Mouse (Mus musculus): Measurements from ENCODE around the gene Ehd4. TPM values are rescaled to one million over a fixed set of nuclear protein-coding genes. Genes with fewer than 3 reads are reported as not detected.

Gene Ehd4
- total RNA-seq, 1 experiment from 2014 or later: 28.3 TPM

DNA sequence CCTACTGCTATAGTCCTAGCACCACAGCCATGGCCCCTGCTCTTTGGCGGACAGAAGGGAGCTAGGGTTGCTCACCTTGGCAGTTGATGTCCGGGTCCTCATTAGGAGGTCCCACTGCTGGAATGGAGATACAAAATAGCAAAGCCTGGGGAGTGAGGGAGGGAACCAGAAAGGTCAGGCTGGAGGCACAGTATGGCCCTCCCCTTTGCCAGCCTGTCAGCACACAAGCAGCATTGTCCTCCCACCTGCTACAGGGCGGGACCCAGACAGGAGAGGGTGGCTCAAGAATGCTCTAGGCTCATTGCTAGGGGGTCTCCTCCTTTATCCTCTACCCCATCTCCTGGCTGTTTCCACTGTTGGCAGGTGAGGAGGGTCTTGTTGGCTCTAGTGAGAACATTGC lies 68.4 kb downstream of the Ehd4 start:
- ATAC-seq (replicated peaks; ENCODE audit: low read depth, poor library complexity, severe bottlenecking): no peak

DNA sequence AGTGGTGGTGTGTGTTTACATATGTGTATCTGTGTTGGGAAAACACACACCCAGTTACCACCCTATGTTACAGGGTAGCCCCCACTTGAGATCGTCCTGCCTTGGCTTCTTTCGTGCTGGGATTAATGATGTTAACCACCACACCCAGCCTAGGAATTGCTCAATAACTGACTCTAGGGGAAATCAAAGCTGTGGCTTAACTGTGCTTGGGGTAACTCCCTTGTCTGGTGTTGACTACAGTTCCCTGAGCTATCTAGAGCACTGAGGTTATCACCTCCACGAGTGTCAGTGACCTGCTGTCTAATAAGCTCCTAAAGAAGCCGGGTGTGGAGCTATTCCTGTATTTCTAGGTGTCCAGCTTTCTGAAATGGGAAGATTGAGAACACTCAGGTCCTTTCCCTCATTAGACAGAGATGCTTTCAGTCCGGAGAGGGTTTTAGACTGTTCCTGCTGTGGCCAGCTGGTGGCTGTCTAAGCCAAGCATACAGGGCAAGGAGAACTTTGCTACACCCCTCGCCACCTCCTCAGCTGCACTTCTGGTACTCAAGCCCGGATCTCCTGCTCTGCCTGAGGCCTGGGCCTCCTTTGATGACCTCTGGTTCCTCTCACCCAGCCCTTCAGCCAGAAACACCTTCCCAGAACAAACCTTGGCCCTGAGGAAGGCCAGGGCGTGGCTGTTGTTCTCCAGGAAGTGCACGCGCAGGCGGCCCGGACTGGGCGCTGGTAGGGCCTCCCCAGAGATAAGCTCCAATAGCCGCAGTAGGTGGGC lies 69.6 kb downstream of the Ehd4 start:
- ATAC-seq (replicated peaks; ENCODE audit: low read depth, poor library complexity, severe bottlenecking): peak; percentile 59; the same call in 1 of the 2 replicates

DNA sequence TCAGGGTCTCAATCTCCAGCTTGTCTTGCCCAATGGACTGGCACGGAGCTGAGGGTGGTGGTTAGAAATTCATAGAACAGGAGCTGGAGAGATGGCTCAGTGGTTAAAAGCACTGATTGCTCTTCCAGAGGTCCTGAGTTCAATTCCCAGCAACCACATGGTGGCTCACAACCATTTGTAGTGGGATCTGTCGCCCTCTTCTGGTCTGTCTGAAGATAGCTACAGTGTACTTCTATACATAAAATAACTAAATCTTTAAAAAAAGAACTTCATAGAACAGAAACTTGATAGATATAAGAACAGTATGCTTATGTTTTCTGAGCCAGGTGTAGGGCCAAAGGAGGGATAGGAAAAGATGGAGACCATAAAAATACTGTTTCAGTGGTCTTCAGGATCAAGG lies 72.0 kb downstream of the Ehd4 start:
- ATAC-seq (replicated peaks; ENCODE audit: low read depth, poor library complexity, severe bottlenecking): no peak

DNA sequence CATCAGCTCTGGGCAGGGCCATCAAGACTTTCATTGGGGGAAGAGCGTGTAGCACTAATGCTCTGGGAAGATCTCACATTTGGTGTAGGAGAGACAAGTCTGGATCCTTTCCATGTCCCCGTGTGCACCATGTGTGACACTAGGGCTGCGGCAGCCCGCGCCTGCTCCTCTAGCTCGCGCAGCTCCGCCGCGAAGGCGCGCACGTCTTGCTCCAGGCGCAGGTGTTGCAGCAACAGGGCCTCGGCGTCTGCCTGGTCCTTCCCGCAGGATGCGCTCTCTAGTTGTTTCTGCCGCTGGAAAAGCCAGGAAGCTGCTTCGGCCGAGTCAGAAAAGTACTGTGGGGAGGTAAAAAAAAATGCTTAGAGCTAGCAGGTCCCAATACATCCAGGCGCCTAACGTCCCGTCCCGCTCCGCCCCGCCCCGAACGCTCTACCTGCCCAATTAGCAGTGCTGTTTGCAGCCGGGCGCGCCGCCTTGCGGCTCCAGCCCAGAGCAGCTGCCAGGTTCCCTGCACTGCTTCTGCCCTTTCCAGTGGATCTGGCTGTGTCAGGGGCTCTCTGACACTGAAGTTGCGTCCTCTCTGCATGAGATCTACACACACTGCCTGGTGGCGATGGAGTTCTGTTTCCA lies 78.2 kb downstream of the Ehd4 start:
- ATAC-seq (replicated peaks; ENCODE audit: low read depth, poor library complexity, severe bottlenecking): peak; percentile 89

DNA sequence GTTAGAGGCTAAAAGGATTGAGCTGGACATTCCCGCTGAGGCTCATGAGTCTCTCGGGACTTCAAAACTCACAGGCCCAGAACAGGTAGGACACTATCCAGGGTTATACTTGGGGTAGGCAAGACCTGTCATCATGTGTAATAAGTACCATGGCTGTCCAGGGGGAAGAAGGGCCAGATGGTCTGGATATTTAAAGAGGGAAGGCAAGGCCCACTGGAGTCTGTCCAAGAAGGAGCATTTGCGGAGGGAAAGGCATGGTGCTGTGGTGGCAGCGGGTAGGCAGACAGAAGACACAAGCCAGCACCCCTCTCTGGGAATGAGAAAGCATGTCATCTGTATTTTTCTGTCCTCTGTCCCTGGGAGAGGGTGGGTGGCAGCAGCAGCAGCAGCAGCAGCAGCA lies 80.3 kb downstream of the Ehd4 start:
- no peak for ATAC-seq (replicated peaks; ENCODE audit: low read depth, poor library complexity, severe bottlenecking)

DNA sequence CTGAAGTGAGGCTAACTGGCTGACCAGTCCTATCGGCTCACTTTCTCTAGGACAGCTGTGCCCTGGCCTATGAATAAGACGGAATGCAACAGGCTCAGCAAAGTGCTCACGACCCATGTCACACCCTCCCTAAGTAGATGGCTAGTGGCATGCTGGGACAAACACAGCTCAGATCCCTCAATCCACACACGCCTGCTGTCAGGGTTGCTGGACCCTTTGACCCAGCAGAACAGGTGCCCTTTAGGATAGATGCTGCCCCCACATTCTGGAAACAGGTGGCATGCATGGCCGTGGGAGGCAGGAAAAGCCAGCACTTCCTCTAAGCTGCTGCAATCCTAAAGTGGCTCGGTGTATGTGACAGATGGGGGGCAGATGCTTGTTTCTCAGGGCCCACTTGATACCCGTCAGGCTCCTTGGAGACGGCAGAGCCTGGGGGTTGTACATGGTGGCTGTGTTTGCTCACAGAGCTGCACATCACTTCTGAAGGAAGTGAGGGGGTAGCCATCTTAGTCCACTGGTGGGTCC lies 84.9 kb downstream of the Ehd4 start:
- no peak for ATAC-seq (replicated peaks; ENCODE audit: low read depth, poor library complexity, severe bottlenecking)

DNA sequence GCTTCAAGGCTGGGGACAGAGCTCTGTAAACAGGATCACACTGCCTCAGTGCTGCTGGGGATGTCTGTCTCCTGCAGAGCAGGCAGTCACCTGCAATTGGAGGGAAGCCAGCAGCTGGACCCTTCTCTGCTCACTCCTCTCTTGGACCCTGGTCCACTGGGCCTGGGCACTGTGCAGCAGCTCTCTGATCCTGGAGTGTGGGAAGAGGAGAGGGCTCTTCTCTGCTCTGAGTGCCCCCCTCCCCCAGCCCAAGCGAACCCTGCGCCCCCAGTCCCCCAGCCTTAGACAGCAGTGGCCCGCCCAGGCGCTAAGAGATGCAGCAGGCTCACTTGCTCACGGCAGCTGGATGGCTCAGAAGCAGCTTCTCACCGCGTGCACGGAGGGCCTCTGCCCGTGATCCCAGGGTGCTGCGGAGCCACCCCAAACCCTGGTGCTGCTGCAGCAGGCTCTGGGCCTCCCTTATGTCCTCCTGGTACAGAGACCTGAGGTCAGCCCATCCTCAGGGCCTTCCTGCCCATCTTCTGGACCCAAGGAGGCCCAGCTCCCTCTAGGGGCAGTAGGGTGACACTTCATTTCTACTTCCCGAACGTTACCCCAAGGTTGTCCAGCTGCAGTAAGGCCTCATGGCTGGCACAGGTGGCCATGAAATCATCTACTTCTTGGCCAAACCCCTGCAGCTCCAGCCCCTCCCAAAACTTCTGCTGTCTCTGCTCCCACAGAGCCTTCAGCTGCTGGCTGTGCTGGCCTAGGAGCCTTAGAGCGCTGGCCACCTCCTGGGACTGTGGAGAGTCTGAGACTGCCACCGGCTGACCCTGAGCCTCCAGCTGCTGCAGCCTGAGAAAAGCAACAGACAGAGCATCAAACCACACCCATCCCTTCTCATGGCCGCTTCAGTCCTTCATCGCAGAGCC lies 85.6 kb downstream of the Ehd4 start:
- peak; percentile 72 for ATAC-seq (replicated peaks; ENCODE audit: low read depth, poor library complexity, severe bottlenecking)

DNA sequence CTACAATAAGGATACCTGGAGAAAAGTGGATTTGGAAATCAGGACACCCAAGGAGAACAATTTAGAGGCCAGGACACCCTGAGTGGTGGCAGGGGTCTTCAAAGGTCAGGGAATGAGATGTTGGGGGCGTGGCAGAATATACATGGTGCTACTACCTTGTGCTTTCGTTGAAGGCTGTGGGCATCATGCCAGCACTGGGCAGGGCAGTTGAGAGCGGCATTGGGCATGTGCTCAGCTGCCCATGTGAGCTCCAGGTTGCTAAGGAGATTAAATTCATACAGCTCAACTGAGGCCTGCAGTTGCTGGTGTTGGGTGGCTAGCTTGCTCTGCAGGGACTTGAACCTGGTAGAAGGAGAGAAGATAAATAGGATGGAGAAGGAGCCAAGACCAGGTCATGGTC lies 88.2 kb downstream of the Ehd4 start:
- ATAC-seq (replicated peaks; ENCODE audit: low read depth, poor library complexity, severe bottlenecking): no peak

DNA sequence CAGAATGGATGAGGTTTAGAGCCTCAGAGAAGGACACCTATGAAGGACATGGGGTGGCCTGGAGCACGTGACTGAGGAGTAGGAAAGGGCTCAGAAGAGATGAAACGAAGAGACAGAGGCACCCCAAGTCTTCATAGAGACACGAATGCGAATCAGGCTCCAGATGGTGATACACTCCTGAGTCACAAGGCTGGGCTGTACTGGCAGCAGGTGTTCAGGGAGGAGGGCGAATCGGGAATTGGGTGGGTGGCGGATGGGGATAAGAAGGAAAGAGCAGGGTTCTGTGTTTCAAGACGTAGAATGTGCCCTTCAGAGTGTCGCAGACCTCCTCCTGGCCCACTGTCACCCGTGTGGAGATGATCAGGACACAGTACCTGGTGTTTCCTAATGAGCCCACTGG lies 89.2 kb downstream of the Ehd4 start:
- no peak for ATAC-seq (replicated peaks; ENCODE audit: low read depth, poor library complexity, severe bottlenecking)

DNA sequence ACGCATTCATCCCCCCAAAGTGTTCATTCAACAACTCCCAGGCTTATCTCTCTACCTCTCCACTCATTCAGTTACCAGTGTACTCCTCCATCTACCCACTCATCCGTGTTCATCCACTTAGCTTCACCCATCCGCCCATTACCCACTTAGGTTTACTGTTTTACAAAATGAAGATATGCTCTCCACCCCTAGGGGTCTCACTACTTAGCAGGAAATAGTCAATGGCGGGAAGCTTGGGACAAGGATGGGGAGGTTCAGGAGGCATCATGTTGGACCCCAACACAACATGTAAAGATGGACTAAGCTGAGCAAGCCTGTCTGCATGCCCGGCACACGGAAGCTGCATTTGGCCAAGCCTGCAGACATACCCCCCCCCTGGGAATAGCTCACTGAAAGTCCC lies 89.8 kb downstream of the Ehd4 start:
- ATAC-seq (replicated peaks; ENCODE audit: low read depth, poor library complexity, severe bottlenecking): no peak

DNA sequence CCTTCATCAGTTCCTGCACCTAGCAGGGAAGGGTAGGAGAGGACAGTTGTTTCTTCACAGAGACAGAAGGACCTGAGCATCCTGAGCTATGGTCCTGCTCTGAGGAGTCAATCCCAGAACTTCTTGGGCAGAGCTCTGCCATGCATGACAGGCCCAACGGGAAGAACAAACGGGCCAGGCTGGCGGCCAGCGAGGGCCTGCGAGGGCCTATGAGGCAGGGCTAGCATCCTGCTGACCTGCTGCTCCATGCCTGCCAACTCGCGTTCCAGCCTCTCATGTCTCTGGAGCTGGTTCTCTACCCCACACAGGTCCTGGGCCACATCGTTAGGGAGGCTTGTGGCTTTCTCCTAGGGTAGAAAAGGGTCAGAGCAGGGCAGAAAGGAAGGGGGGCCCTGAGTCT lies 92.2 kb downstream of the Ehd4 start:
- no peak for ATAC-seq (replicated peaks; ENCODE audit: low read depth, poor library complexity, severe bottlenecking)

DNA sequence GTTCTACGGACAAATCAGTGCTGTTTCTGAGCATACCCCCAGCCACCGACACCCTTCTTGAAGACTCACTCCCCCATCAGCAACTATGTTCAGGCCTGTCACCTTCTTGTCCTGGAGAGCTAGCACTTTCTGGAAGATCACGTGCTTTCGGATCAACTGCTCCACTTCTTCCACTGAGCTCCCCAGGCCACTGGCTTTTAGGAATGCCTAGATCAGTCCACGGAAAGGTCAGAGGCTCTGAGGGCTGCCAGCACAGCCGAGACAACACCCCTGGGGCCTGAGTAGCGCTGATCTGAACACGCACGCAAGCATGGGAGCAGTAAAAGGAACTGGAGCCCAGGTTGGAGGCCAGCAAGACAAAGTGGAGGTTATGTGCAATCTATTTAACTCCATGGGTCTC lies 93.8 kb downstream of the Ehd4 start:
- no peak for ATAC-seq (replicated peaks; ENCODE audit: low read depth, poor library complexity, severe bottlenecking)

DNA sequence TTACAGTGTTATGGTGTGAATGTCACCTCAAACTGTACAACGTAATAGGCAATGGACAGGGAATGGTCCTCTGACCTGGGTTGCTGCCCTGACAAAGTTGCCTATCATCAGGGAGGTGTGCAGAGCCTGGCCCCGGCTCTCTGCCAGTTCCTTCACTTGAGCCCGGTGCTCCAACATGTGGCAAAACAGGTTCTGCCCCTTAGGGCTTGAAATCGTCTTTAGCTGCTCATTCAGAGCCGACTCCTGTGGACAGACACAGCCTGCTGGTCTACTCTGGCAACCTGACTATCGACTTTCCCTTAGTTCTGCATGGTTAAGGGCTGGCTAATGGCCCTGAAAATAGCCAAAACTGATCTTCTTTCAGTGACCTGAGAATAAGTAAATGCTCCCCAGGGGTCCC lies 94.2 kb downstream of the Ehd4 start:
- ATAC-seq (replicated peaks; ENCODE audit: low read depth, poor library complexity, severe bottlenecking): no peak

DNA sequence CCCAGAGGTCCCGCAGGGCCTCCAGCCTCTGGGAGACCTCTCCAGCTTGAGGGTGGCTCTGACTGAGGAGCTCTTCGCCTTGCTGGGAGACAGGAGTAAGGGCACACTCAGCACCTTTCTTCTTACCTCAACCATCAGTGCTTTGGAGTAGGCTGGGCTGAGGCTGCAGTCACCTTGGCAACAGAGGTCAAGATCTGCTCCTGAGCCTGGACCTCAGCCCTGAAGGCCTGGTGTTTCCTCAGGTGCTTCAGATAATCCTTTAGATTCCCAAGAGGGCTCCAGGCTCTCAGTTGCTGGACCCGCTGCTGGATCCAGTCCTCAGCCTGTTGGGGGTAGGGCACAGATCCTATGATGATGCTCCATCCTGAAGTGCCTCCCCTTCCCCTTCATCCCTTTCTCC lies 94.9 kb downstream of the Ehd4 start:
- no peak for ATAC-seq (replicated peaks; ENCODE audit: low read depth, poor library complexity, severe bottlenecking)

DNA sequence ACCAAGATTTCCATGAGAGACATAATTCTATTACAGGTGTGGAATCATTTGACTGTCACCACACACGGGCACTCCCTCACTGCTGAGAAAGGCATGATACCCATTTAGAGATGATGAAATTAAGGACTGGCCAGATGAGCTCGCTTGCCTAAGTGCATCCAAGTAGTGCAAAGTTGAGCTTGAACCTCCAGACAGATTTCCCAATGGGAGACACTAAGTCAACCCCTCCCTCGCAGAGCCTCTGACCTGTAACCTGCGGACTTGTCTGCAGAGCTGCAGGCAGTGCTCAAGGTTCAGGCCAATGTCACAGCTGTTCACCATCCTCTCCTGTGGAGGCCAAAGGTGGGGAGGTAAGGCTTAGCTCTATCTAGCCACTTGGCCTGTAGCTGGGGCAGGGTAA lies 95.6 kb downstream of the Ehd4 start:
- no peak for ATAC-seq (replicated peaks; ENCODE audit: low read depth, poor library complexity, severe bottlenecking)

DNA sequence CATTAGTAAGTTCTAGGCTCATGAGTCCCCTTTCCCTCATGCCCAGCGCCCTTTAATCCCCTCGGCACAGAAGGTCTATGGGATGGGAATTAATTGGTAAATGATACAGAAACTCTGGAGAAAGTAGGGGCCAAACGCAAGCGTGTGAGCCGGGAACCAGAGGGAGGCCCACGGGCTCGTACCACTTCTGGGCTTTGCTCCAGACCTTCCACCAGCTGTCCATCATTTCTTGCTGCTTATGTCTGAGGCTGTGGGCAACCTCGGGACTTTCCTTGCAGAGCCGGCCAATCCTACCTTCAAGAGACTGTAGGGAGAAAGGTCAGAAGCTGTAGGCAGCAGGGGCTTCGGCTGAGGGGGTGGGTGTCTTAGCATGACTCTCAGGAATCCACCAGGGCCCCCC lies 98.5 kb downstream of the Ehd4 start:
- no peak for ATAC-seq (replicated peaks; ENCODE audit: low read depth, poor library complexity, severe bottlenecking)

DNA sequence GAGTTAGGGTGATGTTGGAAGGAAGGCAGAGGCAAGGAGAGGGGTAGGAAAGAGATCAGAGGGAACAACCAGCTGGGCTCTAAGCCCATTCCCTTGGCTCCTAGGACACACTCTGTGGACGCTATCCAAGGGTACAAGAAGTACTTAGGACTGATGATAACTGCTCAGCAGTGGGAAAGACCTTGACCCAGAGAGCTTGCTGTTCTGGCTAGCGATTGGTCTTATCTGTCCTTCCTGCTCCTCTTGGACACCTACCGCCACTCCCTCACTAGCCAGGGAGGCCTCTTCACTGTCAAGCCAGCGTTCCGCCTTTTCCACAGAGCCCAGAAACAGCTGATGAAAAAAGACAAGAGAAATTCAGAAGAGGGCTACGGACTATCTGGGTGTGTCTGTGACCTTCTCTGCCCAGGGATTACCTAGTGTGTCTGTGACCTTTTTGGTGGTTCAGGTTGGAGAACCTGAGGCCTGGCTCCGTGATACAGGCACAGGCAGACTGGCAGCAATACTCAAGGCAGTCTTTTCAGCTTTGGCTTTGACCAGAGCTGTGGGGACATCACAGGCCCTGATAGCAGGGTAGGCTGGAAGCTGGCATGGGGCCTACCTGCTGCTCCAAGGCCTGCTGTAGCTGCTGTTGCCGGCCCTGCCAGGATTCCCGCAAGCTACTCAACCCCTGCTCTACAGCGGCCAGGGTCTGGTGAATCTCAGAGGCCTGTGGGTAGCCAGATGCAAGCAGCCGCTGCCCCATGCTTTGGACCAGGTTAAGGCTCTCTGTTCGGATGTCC lies 99.4 kb downstream of the Ehd4 start:
- ATAC-seq (replicated peaks; ENCODE audit: low read depth, poor library complexity, severe bottlenecking): no peak

DNA sequence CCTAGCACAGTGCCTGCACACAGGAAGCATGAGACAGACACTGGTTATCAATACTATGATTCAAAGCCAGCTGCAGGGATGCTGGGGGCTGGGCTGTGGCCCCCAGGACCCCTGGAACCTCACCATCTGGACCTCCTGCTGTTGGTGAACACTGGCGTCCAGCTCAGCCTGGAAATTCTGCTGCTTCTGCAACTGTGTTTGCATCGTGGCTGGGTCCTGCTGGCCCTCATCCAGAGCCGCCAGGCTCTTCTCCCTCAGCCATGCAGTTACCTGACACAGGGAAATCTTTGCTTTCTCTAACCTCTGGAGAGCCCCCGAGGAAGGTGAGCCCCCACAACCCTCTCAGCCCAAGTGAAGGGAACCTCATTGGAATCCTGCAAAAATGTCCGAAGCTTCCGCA lies 103.0 kb downstream of the Ehd4 start:
- no peak for ATAC-seq (replicated peaks; ENCODE audit: low read depth, poor library complexity, severe bottlenecking)

DNA sequence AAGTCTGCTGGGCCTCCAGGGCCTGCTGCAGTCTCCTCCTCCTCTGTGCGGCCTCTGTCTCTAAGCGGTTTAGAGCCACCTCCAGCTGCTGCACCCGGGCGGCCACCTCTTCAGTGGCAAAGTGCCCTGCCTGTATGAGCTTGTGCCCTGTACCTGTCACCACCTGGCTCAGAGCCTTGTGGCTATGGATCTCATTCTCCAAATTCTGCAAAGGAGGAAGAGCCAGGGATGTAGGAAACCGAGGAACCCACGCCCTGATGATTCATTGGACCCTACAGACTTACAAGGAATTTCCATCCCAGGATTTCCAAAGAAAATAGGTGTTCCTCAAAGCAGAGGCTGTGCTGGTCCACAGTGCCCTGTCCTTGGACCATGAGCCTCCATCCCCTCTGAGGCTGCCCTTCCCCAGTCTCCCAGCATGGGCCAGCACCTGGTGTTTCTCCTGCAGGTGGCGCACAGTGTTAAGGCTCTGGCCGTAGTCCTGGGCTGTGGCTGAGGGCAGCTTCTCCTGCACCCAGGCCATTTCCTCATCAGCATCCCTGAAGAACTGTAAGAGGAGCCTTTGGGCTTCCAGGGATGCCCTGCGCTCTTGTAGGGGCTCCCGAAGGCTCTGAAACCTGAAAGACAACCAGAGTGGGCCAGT lies 104.7 kb downstream of the Ehd4 start:
- ATAC-seq (replicated peaks; ENCODE audit: low read depth, poor library complexity, severe bottlenecking): no peak; the same call in 1 of the 2 replicates

DNA sequence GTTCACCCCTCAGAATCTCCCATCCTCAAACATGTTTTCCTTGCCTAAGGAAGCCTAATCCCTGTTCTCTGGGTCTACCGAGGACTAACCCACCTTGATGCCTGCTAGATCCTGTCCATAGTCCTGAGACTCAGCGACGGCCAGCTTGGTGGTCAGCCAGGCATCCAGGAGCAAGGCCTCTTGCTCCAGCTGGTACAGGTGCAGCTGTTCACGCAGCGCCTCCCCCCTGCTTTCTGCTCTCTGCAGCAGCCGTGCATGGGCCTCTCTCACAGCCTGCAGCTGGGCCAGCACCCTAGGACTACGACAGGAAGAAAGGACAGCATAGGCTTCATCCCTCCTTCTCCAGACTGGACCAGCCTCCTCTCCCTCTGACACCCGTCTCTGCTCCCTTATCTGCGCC lies 106.2 kb downstream of the Ehd4 start:
- ATAC-seq (replicated peaks; ENCODE audit: low read depth, poor library complexity, severe bottlenecking): no peak
